Mouse (Mus musculus) lung, adult 2 months (tissue): ENCODE measurements around the gene Brinp3.

Source experiments
- CTCF ChIP-seq: fragments of 200-500 bp; IDR thresholded peaks from 2 replicates; pipeline ENCODE4 v1.5.1; 2011; ENCODE audit warnings: mild to moderate bottlenecking, low read length, control low read depth; ENCODE audit not compliant: insufficient read depth
- POLR2A ChIP-seq: fragments of 200-500 bp; IDR thresholded peaks from 2 replicates; pipeline ENCODE4 v1.6.1; 2011; ENCODE audit warnings: low read depth, mild to moderate bottlenecking, control low read depth, low read length, borderline replicate concordance; ENCODE audit errors: extremely low read depth

- TF ChIP-seq CTCF = no peak
- no peak for TF ChIP-seq POLR2A
Observed at GRCm38 (mm10) chr1:146719556-146719955, 225.0 kb downstream of the Brinp3 start.
